Mouse (Mus musculus): ENCODE results near the gene Ociad2.

DNA sequence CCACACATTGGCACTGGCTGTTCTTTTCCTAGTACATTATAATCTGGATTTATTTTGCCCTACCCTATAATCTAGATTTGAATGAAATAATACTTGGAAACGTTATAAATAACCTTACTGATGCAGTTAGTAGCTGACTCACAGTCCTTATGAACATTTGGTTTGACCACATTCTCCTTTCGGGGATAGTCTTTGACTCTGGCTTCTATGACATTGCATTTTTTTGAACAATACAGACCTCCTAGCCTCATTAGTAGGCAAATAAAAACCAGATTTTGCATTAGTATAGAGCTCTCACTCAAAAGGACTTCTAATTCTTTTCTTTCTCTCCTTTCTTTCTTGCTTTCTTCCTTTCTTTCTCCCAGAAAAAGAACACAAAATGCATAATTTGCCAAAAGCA, 50.9 kb downstream of the Ociad2 start:
- no peak for TF ChIP-seq CTCF (IDR thresholded peaks at IDR 0.05; ENCODE audit: low read depth)
- TF ChIP-seq EP300 (IDR thresholded peaks at IDR 0.05; ENCODE audit: low read depth): no peak
